Mouse (Mus musculus) midbrain, embryonic 14.5 days (tissue): ENCODE data around the gene Nrxn1. TPM values are rescaled to one million over a fixed set of nuclear protein-coding genes. Genes with fewer than 3 reads are reported as not detected.

Experiments
- ATAC-seq: fragments of 200-750 bp; cut with Nextera tagmentation; 2 replicates; pipeline ENCODE4 v1.8.0; 2017; ENCODE audit warnings: moderate number of reproducible peaks, moderate library complexity; ENCODE audit not compliant: low FRiP score, low TSS enrichment
- DNase-seq: peaks from one replicate; pipeline ENCODE4 v3.0.0-alpha.2; 2015
- H3K27ac ChIP-seq: fragments of 300-500 bp; sonication (generic); replicated peaks from 2 replicates; pipeline ENCODE4 v1.5.1; 2014; ENCODE audit warnings: mild to moderate bottlenecking, low read depth, low read length, moderate library complexity
- H3K27me3 ChIP-seq: fragments of 300-500 bp; sonication (generic); 2 replicates; pipeline ENCODE4 v1.6.1; 2014; ENCODE audit warnings: low read length, control low read depth, mixed read lengths; ENCODE audit not compliant: control insufficient read depth, insufficient read depth
- H3K36me3 ChIP-seq: fragments of 300-500 bp; sonication (generic); 2 replicates; pipeline ENCODE4 v1.6.1; 2014; ENCODE audit warnings: low read length, control low read depth; ENCODE audit not compliant: control insufficient read depth, insufficient read depth
- H3K4me1 ChIP-seq: fragments of 300-500 bp; sonication (generic); 2 replicates; pipeline ENCODE4 v1.6.1; 2014; ENCODE audit warnings: mild to moderate bottlenecking, antibody characterized with exemption, low read length, control low read depth; ENCODE audit not compliant: control insufficient read depth, insufficient read depth
- H3K4me2 ChIP-seq: fragments of 300-500 bp; sonication (generic); 2 replicates; pipeline ENCODE4 v1.6.1; 2014; ENCODE audit warnings: mild to moderate bottlenecking, low read length, moderate library complexity
- H3K4me3 ChIP-seq: fragments of 300-500 bp; sonication (generic); replicated peaks from 2 replicates; pipeline ENCODE4 v1.5.1; 2014; ENCODE audit warnings: low read depth, low read length
- H3K9ac ChIP-seq: fragments of 300-500 bp; sonication (generic); replicated peaks from 2 replicates; pipeline ENCODE4 v1.6.1; 2014; ENCODE audit warnings: mild to moderate bottlenecking, low read length, moderate library complexity
- H3K9me3 ChIP-seq: fragments of 300-500 bp; sonication (generic); 2 replicates; pipeline ENCODE4 v1.6.1; 2016; ENCODE audit warnings: low read length, control low read depth, mixed read lengths; ENCODE audit not compliant: control insufficient read depth
- WGBS: fragments of 180-500 bp; shearing (Covaris S2); extraction: QIAGEN DNeasy Blood & Tissue Kit; methylation state at CpG from one replicate; pipeline ENCODE4 v1.1.7; 2014; 5-methylcytosine and 5-hydroxymethylcytosine counted together
- polyA plus RNA-seq: library from polyadenylated mRNA; unstranded; fragments of >200 nt; fragmentation: Nextera tagmentation; extraction: Ambion mirVana; gene quantifications from 2 replicates; pipeline ENCODE4 v1.2.1, GENCODE M21; 2014

Nrxn1 gene
- polyA plus RNA-seq, 1 experiment from 2014 or later = 171 TPM

- 69% methylated on average over 3 of the region's 3 CpGs for WGBS
- no peak overlapping the region for H3K4me2 ChIP-seq
- ATAC-seq = no peak
- no peak overlapping the region for H3K9ac ChIP-seq
- H3K27me3 ChIP-seq = no peaks in the 10 kb centered on the region
- peaks cover 15% of the 10 kb centered on the region; the same call in 1 of the 2 replicates for H3K4me1 ChIP-seq
- DNase-seq = no peak
- H3K27ac ChIP-seq = no peak overlapping the region
- H3K36me3 ChIP-seq = no peaks in the 10 kb centered on the region
- no peaks in the 10 kb centered on the region for H3K9me3 ChIP-seq
- H3K4me3 ChIP-seq = no peak overlapping the region
Measured at GRCm38 (mm10) chr17:90078488-90078887, 1014.4 kb downstream of the Nrxn1 start.

- WGBS = 26% methylated on average over 1 of the region's 1 CpGs
- peaks cover 9% of the 10 kb centered on the region; the same call in 1 of the 2 replicates for H3K4me1 ChIP-seq
- no peak overlapping the region for H3K27ac ChIP-seq
Measured at GRCm38 (mm10) chr17:90062866-90063265, 1030.0 kb downstream of the Nrxn1 start.

GRCm38 (mm10) chr17:90060872-90061271, 1032.0 kb downstream of the Nrxn1 start:
- no peaks in the 10 kb centered on the region for H3K36me3 ChIP-seq
- DNase-seq (peak; percentile 65), ATAC-seq (peak; percentile 81)
- no peak overlapping the region for H3K4me3 ChIP-seq
- H3K4me2 ChIP-seq = no peak overlapping the region
- no peaks in the 10 kb centered on the region for H3K27me3 ChIP-seq
- 30% methylated on average over 5 of the region's 5 CpGs for WGBS
- H3K4me1 ChIP-seq = peaks cover 9% of the 10 kb centered on the region; the same call in 1 of the 2 replicates
- no peak overlapping the region for H3K27ac ChIP-seq
- H3K9ac ChIP-seq = no peak overlapping the region
- H3K9me3 ChIP-seq = no peaks in the 10 kb centered on the region

More at GRCm38 (mm10) chr17:90062866-90063265, 1030.0 kb downstream of the Nrxn1 start:
- no peaks in the 10 kb centered on the region for H3K27me3 ChIP-seq
- no peak overlapping the region for H3K4me2 ChIP-seq
- no peak overlapping the region for H3K9ac ChIP-seq
- H3K4me3 ChIP-seq = no peak overlapping the region
- H3K9me3 ChIP-seq = no peaks in the 10 kb centered on the region
- ATAC-seq = no peak
- H3K36me3 ChIP-seq = no peaks in the 10 kb centered on the region
- no peak for DNase-seq

GRCm38 (mm10) chr17:90060168-90060567, 1032.7 kb downstream of the Nrxn1 start:
- Histone ChIP-seq H3K27me3 (no peaks in the 10 kb centered on the region), H3K4me1 (peaks cover 9% of the 10 kb centered on the region; the same call in 1 of the 2 replicates), H3K36me3 (no peaks in the 10 kb centered on the region), H3K4me3 (no peak overlapping the region), H3K4me2 (no peak overlapping the region), H3K9me3 (no peaks in the 10 kb centered on the region), H3K27ac (0 out of 2 replicates have a peak overlapping the region, but pooled peaks have one; percentile 22), H3K9ac (no peak overlapping the region)
- WGBS = 55% methylated on average over 3 of the region's 3 CpGs
- ATAC-seq (no peak), DNase-seq (no peak)

GRCm38 (mm10) chr17:90059320-90060111, 1033.4 kb downstream of the Nrxn1 start:
- no peak for ATAC-seq
- peak; percentile 39 for DNase-seq
- H3K4me2 ChIP-seq = no peak overlapping the region

GRCm38 (mm10) chr17:90054312-90054711, 1038.6 kb downstream of the Nrxn1 start:
- ATAC-seq = no peak
- Histone ChIP-seq H3K9me3 (no peaks in the 10 kb centered on the region), H3K36me3 (no peaks in the 10 kb centered on the region), H3K27me3 (no peaks in the 10 kb centered on the region), H3K4me1 (peaks cover 4% of the 10 kb centered on the region; the same call in 1 of the 2 replicates), H3K4me3 (no peak overlapping the region), H3K9ac (no peak overlapping the region), H3K4me2 (no peak overlapping the region), H3K27ac (peak overlapping the region; percentile 55; the same call in 1 of the 2 replicates)
- WGBS = 16% methylated on average over 5 of the region's 5 CpGs
- peak; percentile 49 for DNase-seq

More at GRCm38 (mm10) chr17:90059320-90060111, 1033.4 kb downstream of the Nrxn1 start:
- Histone ChIP-seq H3K27ac (no peak overlapping the region), H3K9ac (no peak overlapping the region), H3K9me3 (no peaks in the 10 kb centered on the region), H3K4me1 (peaks cover 9% of the 10 kb centered on the region; the same call in 1 of the 2 replicates), H3K27me3 (no peaks in the 10 kb centered on the region), H3K36me3 (no peaks in the 10 kb centered on the region), H3K4me3 (no peak overlapping the region)
- 70% methylated on average over 7 of the region's 7 CpGs for WGBS

GRCm38 (mm10) chr17:90039316-90039715, 1053.6 kb downstream of the Nrxn1 start:
- no peaks in the 10 kb centered on the region for H3K9me3 ChIP-seq
- H3K4me1 ChIP-seq = no peaks in the 10 kb centered on the region
- WGBS = 54% methylated on average over 1 of the region's 1 CpGs
- DNase-seq = no peak
- H3K27ac ChIP-seq = no peak overlapping the region
- no peak for ATAC-seq
- no peak overlapping the region for H3K4me3 ChIP-seq
- H3K36me3 ChIP-seq = no peaks in the 10 kb centered on the region
- H3K27me3 ChIP-seq = no peaks in the 10 kb centered on the region
- no peak overlapping the region for H3K9ac ChIP-seq
- H3K4me2 ChIP-seq = no peak overlapping the region

GRCm38 (mm10) chr17:90032416-90032815, 1060.5 kb downstream of the Nrxn1 start:
- no peak overlapping the region for H3K27ac ChIP-seq
- H3K4me1 ChIP-seq = no peaks in the 10 kb centered on the region
- no peaks in the 10 kb centered on the region for H3K9me3 ChIP-seq
- no peaks in the 10 kb centered on the region for H3K27me3 ChIP-seq
- H3K4me2 ChIP-seq = no peak overlapping the region
- no peak overlapping the region for H3K4me3 ChIP-seq
- no peaks in the 10 kb centered on the region for H3K36me3 ChIP-seq
- DNase-seq (no peak), ATAC-seq (no peak)
- 74% methylated on average over 2 of the region's 2 CpGs for WGBS
- no peak overlapping the region for H3K9ac ChIP-seq

- Histone ChIP-seq H3K27ac (no peak overlapping the region), H3K4me1 (no peaks in the 10 kb centered on the region), H3K4me3 (no peak overlapping the region), H3K27me3 (no peaks in the 10 kb centered on the region), H3K4me2 (no peak overlapping the region), H3K9me3 (peaks cover 10% of the 10 kb centered on the region), H3K9ac (no peak overlapping the region), H3K36me3 (no peaks in the 10 kb centered on the region)
- DNase-seq (no peak), ATAC-seq (no peak)
- WGBS = 70% methylated on average over 1 of the region's 1 CpGs
Measured at GRCm38 (mm10) chr17:90016636-90017035, 1076.2 kb downstream of the Nrxn1 start.
